Mouse (Mus musculus) forebrain, embryonic 11.5 days (tissue): ENCODE results near the gene Gm8765. TPM values are rescaled to one million over a fixed set of nuclear protein-coding genes. Genes with fewer than 3 reads are reported as not detected.
"Not testable (repeated sequence)": the region's sequence is repeated elsewhere in the genome, so short reads cannot be mapped to it uniquely, and the experiment has no call there.

Experiments used
- ATAC-seq: fragments of 200-750 bp; cut with Nextera tagmentation; replicated peaks from 2 replicates; pipeline ENCODE4 v1.8.0; 2017; ENCODE audit warnings: moderate TSS enrichment; ENCODE audit not compliant: low FRiP score
- DNase-seq: peaks from one replicate; pipeline ENCODE4 v3.0.0-alpha.2; 2017; ENCODE audit warnings: low spot score
- H3K27ac ChIP-seq: fragments of 300-500 bp; sonication (generic); 2 replicates; pipeline ENCODE4 v1.5.1; 2014; ENCODE audit warnings: low read depth, low read length
- H3K27me3 ChIP-seq: fragments of 300-500 bp; sonication (generic); 2 replicates; pipeline ENCODE4 v1.6.1; 2014; ENCODE audit warnings: mild to moderate bottlenecking, low read length, mixed read lengths; ENCODE audit not compliant: control insufficient read depth, insufficient read depth
- H3K36me3 ChIP-seq: fragments of 300-500 bp; sonication (generic); 2 replicates; pipeline ENCODE4 v1.6.1; 2014; ENCODE audit warnings: mild to moderate bottlenecking, low read length, moderate library complexity, mixed read lengths; ENCODE audit not compliant: control insufficient read depth, insufficient read depth
- H3K4me1 ChIP-seq: fragments of 300-500 bp; sonication (generic); replicated peaks from 2 replicates; pipeline ENCODE4 v1.6.1; 2014; ENCODE audit warnings: low read length, mixed read lengths; ENCODE audit not compliant: control insufficient read depth, insufficient read depth
- H3K4me2 ChIP-seq: fragments of 300-500 bp; sonication (generic); 2 replicates; pipeline ENCODE4 v1.6.1; 2014; ENCODE audit warnings: low read depth, mild to moderate bottlenecking, low read length, moderate library complexity, mixed read lengths; ENCODE audit not compliant: severe bottlenecking
- H3K4me3 ChIP-seq: fragments of 300-500 bp; sonication (generic); 2 replicates; pipeline ENCODE4 v1.5.1; 2014; ENCODE audit warnings: low read depth, low read length
- H3K9ac ChIP-seq: fragments of 300-500 bp; sonication (generic); 2 replicates; pipeline ENCODE4 v1.6.1; 2014; ENCODE audit warnings: low read length
- H3K9me3 ChIP-seq: fragments of 300-500 bp; sonication (generic); 2 replicates; pipeline ENCODE4 v1.6.1; 2016; ENCODE audit warnings: low read length, mixed read lengths; ENCODE audit not compliant: control insufficient read depth
- WGBS: fragments of 180-500 bp; shearing (Covaris S2); extraction: QIAGEN DNeasy Blood & Tissue Kit; methylation state at CpG from one replicate; pipeline ENCODE4 v1.1.7; 2014; 5-methylcytosine and 5-hydroxymethylcytosine counted together
- microRNA-seq: library from miRNA; unstranded; fragments of <30 nt; microRNA quantifications from one replicate; pipeline ENCODE4, GENCODE M21; 2016; ENCODE audit not compliant: insufficient number of aligned reads
- polyA plus RNA-seq: library from polyadenylated mRNA; unstranded; fragments of >200 nt; fragmentation: Nextera tagmentation; extraction: Ambion mirVana; gene quantifications from 2 replicates; pipeline ENCODE4 v1.2.1, GENCODE M21; 2014

Gm8765 gene
- polyA plus RNA-seq = not detected in 2 replicates

GRCm38 (mm10) chr13:50698012-50698411 is at the start of gene Gm8765:
Gm8765 (plus strand) TSS chr13:50698312.
- not testable (repeated sequence) for H3K4me3 ChIP-seq, H3K9ac ChIP-seq, H3K4me2 ChIP-seq, H3K4me1 ChIP-seq, ATAC-seq, H3K27me3 ChIP-seq, DNase-seq, H3K27ac ChIP-seq, H3K9me3 ChIP-seq, H3K36me3 ChIP-seq
- 33% methylated on average over 1 of the region's 2 CpGs for WGBS

- not testable (repeated sequence) for H3K27me3 ChIP-seq, ATAC-seq
These were observed 49.3 kb upstream of the Gm8765 start for GRCm38 (mm10) chr13:50648771-50649170.

GRCm38 (mm10) chr13:50750282-50750681 is 52.2 kb downstream of the Gm8765 start:
- H3K27ac ChIP-seq, H3K9me3 ChIP-seq, H3K36me3 ChIP-seq, H3K4me2 ChIP-seq, H3K9ac ChIP-seq, DNase-seq, H3K4me1 ChIP-seq, H3K27me3 ChIP-seq, H3K4me3 ChIP-seq, ATAC-seq: not testable (repeated sequence)

More at GRCm38 (mm10) chr13:50648771-50649170, 49.3 kb upstream of the Gm8765 start:
- H3K9ac ChIP-seq, H3K4me1 ChIP-seq, DNase-seq, H3K4me2 ChIP-seq, H3K9me3 ChIP-seq, H3K36me3 ChIP-seq, H3K27ac ChIP-seq, H3K4me3 ChIP-seq: not testable (repeated sequence)
- 82% methylated on average over 2 of the region's 2 CpGs for WGBS

GRCm38 (mm10) chr13:50751732-50752131 is 53.6 kb downstream of the Gm8765 start:
- ATAC-seq = no peak
- no peak for DNase-seq
- no peak overlapping the region for H3K4me3 ChIP-seq
- WGBS = 80% methylated on average over 2 of the region's 2 CpGs
- H3K27me3 ChIP-seq = no peaks in the 10 kb centered on the region
- no peaks in the 10 kb centered on the region for H3K9me3 ChIP-seq
- H3K36me3 ChIP-seq = no peaks in the 10 kb centered on the region
- no peaks in the 10 kb centered on the region for H3K4me1 ChIP-seq
- no peak overlapping the region for H3K4me2 ChIP-seq
- H3K9ac ChIP-seq = no peak overlapping the region
- H3K27ac ChIP-seq = no peak overlapping the region

- H3K4me2 ChIP-seq, DNase-seq, H3K9ac ChIP-seq: not testable (repeated sequence)
These were observed 54.8 kb downstream of the Gm8765 start for GRCm38 (mm10) chr13:50752961-50753360.

More at GRCm38 (mm10) chr13:50752961-50753360, 54.8 kb downstream of the Gm8765 start:
- H3K27me3 ChIP-seq, H3K4me1 ChIP-seq, H3K4me3 ChIP-seq, ATAC-seq, H3K9me3 ChIP-seq, H3K27ac ChIP-seq, H3K36me3 ChIP-seq: not testable (repeated sequence)

Small RNA genes lying within 50 kb of the gene (microRNA-seq; reads per million reads assigned to microRNA genes)
- not detected for gene Gm23952

Other genes starting within 250 kb of the Gm8765 start
- not detected in 2 replicates for gene Nutm2, start 231.0 kb upstream of the Gm8765 start, polyA plus RNA-seq
- gene Gm904, start 55.1 kb upstream of the Gm8765 start, polyA plus RNA-seq = not detected in 2 replicates